Mouse (Mus musculus) MEL (cell line): ENCODE data around the gene Abhd12b.

Source experiments
- CTCF ChIP-seq, 3 experiments: IDR thresholded peaks in 2 of 3; conservative IDR thresholded peaks in 1 of 3; 2 replicates each; pipeline ENCODE4 v1.5.1; 2011 to 2012; ENCODE audit warnings: low read length in 3 of 3, low read depth in 2 of 3, mild to moderate bottlenecking in 2 of 3, improper control_type of control experiment in 1 of 3, inconsistent platforms in 1 of 3, mixed read lengths in 1 of 3, moderate library complexity in 1 of 3; ENCODE audit not compliant: control insufficient read depth in 1 of 3, insufficient read depth in 1 of 3, poor library complexity in 1 of 3, severe bottlenecking in 1 of 3
- HCFC1 ChIP-seq: IDR thresholded peaks from 2 replicates; pipeline ENCODE4 v1.6.1; 2012; ENCODE audit warnings: low read depth, mild to moderate bottlenecking, inconsistent platforms, low read length, improper control_type of control experiment, moderate library complexity
- POLR2A ChIP-seq, 2 experiments: IDR thresholded peaks; 2 replicates each; pipeline ENCODE4 v1.6.1; 2011 to 2012; ENCODE audit warnings: low read length in 2 of 2, mild to moderate bottlenecking in 2 of 2, control low read depth in 1 of 2, improper control_type of control experiment in 1 of 2, low read depth in 1 of 2, moderate library complexity in 1 of 2; ENCODE audit not compliant: control insufficient read depth in 1 of 2, insufficient read depth in 1 of 2, poor library complexity in 1 of 2

DNA sequence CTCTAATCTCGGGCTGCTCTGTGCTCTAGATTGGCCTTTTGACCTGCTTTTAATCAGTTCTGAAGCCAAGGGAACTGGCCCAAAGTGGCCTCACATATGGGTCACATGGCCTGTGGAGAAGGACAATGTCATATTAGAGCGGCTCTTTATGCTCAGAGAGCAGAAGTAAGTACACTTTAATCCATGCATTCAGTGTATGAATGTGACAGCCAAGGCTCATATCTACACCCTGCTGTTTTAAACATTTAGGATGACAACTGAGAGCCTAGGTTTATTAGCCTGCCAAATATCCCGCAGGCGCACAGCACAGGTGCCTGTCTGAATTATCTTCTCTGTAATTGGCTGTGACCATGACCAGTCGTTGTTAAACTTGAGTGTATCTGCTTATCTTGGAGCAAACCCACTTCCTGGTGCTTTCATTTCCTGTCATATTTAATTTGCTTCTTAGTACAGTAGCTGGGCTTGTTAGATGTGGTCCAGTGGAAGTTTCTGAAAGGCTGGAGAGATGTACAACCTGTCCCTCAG lies 78.1 kb downstream of the Abhd12b start:
- TF ChIP-seq HCFC1 (peak; percentile 73), POLR2A (IDR thresholded peaks at IDR 0.05; ENCODE audit: control insufficient read depth in 1 of 2, insufficient read depth in 1 of 2, low read depth in 1 of 2, low read length in 2 of 2, poor library complexity in 1 of 2) (peak in 1 of 2 experiments; percentile 72; a peak in 2 of 4 replicates), CTCF (IDR thresholded peaks at IDR 0.05 in 2 of 3, conservative IDR thresholded peaks at IDR 0.05 in 1 of 3; ENCODE audit: control insufficient read depth in 1 of 3, insufficient read depth in 1 of 3, low read depth in 2 of 3, low read length in 3 of 3, poor library complexity in 1 of 3, severe bottlenecking in 1 of 3) (no peak)
